Mouse (Mus musculus) erythroblast, embryonic 14.5 days (primary cell): Measurements from ENCODE around the gene Pkd2.

Experiments used
- GATA1 ChIP-seq: IDR thresholded peaks from 2 replicates; pipeline ENCODE4 v1.6.1; 2012; ENCODE audit warnings: low read length, inconsistent platforms, mixed read lengths
- TAL1 ChIP-seq: IDR thresholded peaks from 3 replicates; pipeline ENCODE4 v1.6.1; 2012; ENCODE audit warnings: low read length, inconsistent platforms, mixed read lengths

DNA sequence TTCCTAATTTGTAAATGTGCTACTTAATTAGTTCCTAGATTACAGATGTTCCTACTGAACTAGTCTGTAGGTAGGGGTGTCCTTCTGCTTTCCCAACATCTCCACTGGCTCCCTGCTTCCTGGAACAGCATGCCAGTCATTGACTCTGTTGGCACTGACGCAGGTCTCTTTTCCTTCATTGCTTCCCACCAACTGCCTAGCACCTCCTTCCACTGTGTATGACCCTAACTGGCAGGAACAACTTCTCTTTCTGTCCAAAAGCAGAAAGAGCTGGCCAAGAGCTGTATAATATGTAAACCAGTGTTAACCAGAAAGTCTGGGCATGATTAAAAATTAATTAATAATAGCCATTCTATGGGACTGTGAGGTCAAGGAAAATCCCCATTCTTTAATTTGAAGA lies 41.5 kb upstream of the Pkd2 start:
- TF ChIP-seq TAL1 = no peak
- no peak for TF ChIP-seq GATA1
